Mouse (Mus musculus) E14TG2a.4 (cell line): Measurements from ENCODE around the gene Spata48.

Experiments
- CTCF ChIP-seq: conservative IDR thresholded peaks from 2 replicates; pipeline ENCODE4 v1.5.1; 2014; ENCODE audit warnings: low read length
- NANOG ChIP-seq: IDR thresholded peaks from 2 replicates; pipeline ENCODE4 v1.6.1; 2014; ENCODE audit warnings: borderline replicate concordance, low read length, mixed read lengths
- POU5F1 ChIP-seq: IDR thresholded peaks from 2 replicates; pipeline ENCODE4 v1.6.1; 2014; ENCODE audit warnings: low read length, borderline replicate concordance

DNA sequence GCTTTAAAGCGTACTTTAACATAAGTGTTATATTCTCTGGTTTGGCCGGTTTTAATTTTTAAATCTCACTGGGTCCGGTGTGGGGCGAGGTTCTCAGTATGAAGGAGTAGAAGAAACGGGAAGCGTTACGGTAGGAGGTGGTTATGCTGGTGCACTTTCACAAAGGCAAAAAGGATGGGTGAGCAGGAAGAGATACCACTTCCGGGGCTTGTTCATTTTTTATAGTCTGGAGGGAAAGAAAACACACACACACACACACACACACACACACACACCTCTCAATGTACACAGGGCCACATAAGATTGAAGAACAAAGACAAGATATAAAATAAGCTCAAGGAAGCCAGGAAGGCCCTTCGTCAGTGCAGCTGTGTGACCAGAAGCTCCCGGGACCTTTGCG, 66.9 kb downstream of the Spata48 start:
- TF ChIP-seq CTCF (no peak), NANOG (no peak), POU5F1 (no peak)
